Mouse (Mus musculus) frontal cortex, postnatal 36 days (tissue): ENCODE measurements around the gene Ptgir.

Experiments
- DNase-seq, 2 experiments: peaks; one replicate each; pipeline ENCODE4 v3.0.0; 2022; ENCODE audit warnings: low spot score in 2 of 2

The Ptgir gene

DNA sequence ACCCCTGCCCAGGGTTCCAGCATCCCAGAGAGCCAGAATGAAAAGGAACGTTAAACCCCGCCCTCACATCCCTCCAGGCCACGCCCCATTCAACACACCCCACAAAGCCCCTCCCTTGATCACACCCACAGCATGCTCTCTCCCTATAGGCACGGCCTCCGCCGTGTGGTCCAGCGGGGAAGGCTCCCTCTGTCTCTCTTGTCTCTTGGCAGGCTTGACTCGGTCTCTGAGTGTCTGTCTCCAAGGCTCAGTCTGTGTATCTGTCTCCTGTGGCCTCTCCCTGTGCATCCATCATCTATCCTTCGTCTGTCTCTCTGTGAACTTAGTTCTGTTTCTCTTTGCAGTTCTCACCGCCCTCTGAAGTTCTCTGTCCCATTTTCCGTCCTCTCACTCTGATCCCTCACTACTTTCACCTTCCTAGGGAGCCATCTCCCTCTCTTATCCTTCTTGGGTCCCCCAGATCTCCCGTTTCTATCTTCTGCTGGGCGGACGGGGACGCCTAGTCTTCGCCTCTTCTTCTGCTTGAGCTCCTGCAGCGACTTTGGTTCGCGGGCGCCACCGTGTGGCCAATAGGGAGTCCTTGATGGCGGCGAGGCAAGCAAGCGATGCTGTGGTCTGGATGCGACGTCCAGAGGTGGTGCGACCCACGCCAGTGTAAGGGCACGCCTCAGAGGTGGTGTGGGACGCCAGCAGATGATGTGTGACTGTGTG is 14.5 kb upstream of the Ptgir start, which contains the start of gene Gng8:
Gng8 (plus strand) TSS at position 146 of the 711 bp plus-strand sequence.
- DNase-seq, result peak; percentile 83 to 87

DNA sequence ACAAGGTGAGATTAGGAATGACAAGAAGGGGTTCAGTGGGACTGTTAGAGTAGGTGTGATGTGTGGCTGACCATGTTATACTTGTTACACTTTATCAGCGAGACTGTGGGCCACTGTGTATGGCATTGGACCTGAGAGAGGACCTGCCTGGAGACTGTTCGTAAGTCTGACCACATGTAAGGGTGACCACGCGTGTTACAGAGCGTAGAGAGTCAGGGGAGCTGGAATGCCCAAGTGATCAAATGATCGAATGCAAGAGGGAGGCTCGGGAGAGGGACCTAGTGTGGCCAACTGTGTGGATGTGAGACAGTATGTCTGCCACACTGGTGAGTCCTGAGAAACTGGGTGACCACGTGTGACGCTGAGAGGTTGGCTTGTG is 13.9 kb upstream of the Ptgir start:
- no peak for DNase-seq

DNA sequence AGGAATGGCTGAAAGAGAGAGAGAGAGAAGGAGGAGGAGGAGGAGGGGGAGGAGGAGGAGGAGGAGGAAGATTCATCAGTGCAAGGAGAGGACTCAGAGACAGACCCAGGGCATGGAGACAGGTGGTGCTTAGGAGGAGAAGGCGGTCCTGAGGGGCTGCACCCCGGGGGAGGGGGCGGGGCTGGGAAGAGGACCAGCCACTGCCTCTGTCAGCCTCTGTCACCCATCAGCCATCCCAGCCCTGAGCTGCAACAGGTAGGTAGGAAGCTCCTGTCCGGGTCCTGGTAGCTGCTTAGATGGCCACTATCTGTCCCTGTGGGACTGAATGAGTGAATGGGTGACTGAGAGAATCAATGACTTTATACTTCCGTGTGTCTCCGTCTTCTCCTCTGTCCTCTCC is 12.7 kb upstream of the Ptgir start:
- no peak for DNase-seq

DNA sequence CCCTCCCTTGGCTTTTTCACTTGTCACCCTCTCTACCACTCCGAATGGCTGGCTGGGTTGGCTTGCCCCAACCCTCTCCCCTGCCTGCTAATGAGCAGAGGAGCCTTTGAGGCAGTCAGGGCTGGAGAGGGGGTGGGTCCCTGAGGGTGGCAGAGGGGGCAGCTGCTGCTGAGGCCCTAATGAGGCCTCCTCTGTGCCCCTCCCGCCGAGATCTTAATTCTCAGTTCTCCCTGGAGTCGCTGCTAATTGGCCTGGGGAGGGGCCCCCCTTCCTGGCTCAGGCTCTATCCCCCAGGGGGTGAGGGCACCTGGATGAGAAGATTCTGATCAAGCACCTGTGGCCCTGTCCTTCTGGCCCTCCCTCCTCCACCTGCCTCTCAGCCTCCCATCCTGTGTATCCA is 12.0 kb upstream of the Ptgir start:
- DNase-seq, result no peak

DNA sequence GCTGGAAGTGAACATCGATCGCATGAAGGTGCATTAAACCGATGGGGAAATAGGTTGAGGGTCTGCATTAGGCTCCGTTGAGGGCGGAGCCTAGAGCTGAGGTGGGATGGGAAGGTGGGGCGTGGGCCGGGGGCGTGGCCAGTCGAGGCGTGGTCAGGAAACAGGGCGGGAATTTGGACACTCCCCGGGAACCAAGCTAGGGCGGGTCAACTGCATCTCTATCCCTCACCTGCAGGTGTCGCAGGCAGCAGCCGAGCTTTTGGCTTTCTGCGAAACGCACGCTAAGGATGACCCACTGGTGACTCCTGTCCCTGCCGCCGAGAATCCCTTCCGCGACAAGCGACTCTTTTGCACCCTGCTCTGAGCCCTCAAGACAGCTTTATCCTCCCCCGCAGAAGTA is 11.3 kb upstream of the Ptgir start:
- peak; percentile 70 to 75 for DNase-seq

DNA sequence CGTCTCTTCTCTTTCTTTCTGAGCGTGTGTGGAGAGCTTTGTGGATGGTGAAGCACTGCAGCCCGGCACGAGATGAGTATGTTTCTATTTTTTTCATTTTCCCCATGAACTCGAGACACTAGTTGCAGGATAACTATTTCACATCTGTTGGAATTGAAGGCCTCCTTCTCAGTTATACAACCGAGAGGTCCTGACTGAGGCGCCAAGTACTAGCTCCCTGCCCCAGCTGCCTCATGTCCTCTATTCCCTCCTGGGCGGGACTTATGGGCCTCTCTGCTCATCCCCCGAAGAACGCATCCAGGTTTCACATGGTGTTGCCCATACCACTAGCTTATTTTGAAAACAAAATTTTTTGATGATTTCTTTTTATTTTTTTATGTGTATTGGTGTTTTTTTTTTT is 10.8 kb upstream of the Ptgir start:
- DNase-seq, result no peak

DNA sequence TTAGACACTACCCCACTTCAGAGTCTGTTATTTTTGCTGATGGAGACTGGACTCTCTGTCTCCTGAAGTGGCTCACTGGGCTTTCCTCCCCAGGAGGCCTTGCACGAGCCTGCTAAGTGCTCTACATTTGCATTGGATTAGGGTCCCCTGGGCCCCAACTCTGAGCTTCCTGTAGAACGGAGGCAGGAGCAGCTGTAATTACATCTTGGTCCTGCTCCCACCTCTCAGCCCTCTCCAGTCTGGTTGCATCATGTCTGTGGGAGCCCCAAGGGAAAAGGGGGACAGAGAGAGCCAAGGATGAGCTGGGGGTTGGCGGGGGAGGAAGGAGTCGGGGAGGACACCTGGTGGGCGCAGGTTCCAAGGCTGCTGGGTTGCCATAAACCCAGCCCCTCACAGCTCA is 5.8 kb upstream of the Ptgir start:
- no peak for DNase-seq

DNA sequence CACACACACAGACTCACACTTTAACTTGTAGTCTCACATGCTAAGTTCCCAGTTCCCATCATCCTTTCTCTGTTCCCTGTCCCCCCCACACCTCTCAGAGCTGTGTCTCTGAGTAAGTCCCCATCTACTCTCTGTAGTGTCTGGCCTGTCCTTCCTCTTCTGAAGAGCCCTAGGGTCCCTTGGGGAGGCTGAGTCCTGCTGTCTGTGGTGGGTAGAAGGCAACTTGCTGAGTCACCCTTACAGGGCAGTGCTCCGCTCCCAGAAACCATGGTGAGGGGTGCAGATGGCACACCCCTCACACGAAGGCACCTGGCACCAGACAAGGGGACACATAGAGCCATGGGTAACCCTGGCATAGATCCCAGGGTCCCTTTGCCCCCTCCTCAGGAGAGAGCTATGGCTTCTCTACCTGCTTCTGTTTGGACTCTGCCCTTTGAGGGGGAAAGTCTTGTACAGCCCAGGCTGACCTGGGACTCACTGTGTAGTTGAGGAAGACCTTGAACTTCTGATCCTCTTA is 2.8 kb upstream of the Ptgir start:
- DNase-seq, result no peak

DNA sequence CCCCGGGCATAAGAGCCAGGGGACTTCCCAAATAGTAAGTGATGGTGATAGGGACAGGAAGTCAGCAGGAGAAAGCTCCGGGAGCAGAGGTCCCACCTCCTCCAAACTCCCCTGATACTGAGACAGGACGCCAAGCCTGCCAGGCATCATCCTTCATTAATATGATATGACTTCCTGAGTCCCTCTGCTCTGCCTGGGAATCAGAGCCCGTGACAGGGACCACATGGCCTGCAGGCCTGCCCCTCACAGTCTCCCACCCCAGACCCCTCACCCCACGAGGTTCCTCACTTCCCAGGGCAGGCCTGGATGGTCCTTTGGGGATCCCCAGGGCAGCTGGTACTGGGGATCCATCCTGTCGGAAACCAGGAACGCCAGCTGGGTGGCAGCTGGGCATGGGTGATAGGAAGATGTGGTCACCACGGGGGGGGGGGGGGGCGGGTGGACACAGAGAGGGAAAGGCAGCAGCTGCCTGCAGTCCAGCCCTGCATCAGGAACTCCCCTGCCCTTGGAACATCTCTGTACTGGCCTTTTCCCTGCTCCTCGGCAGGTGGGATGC is 2.1 kb upstream of the Ptgir start:
- no peak for DNase-seq

DNA sequence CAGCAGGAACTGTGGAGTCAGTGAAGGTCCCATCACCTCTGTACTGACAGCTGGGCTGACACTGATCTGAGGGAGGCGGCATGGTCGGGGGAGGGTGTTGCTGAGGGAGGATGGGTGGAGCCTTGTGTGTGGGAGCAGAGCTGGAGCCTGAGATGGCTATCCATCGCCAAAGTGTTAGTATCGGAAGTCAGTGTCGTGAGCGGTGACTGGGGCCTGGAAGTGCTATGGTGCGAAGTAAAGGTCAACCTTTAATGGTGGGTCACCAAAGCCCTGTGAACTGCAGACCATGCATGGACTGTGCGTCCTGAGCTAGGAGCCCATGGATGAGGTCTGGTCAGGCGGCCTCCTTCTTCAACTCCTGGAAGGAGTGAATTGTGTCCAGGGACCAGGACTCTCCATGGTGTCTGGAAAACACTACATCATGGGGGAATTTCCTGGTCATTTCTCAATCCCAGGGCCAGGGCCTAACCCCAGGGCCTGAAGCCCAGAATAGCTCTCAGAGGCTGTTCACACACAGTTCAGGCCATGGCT is 734 bp upstream of the Ptgir start:
- DNase-seq, result no peak

DNA sequence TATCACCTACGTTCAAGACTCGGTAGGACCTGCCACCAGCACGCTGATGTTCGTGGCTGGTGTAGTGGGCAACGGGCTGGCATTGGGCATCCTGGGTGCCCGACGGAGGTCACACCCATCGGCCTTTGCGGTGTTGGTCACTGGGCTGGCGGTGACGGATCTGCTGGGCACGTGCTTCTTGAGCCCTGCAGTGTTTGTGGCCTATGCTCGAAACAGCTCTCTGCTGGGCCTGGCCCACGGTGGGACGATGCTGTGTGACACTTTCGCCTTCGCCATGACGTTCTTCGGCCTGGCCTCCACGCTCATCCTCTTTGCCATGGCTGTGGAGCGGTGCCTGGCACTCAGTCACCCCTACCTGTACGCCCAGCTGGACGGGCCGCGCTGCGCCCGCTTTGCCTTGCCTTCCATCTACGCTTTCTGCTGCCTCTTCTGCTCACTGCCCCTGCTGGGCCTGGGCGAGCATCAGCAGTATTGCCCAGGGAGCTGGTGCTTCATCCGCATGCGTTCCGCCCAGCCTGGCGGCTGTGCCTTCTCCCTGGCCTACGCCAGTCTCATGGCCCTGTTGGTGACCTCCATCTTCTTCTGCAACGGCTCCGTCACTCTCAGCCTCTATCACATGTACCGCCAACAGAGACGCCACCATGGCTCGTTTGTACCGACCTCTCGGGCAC is 734 bp downstream of the Ptgir start:
- DNase-seq, result no peak

DNA sequence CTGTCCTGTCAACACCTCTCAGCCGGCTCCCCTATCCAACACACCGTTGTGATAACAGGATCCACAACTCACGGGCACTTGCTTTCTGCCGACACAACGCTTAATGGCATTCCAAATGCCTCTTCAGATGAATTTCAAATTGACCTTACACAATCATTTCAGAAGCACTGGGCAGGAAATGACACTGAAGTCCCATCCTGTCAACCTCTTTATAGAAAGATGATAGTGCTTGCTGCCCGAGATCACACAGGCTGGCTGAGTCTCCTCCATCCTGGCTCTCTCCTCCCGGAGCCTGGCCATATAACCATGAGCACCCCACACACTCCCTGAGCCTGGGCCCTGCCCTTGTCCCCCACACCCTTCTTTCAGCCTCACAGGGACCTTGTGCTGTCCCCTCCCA is 1.6 kb downstream of the Ptgir start:
- no peak for DNase-seq

DNA sequence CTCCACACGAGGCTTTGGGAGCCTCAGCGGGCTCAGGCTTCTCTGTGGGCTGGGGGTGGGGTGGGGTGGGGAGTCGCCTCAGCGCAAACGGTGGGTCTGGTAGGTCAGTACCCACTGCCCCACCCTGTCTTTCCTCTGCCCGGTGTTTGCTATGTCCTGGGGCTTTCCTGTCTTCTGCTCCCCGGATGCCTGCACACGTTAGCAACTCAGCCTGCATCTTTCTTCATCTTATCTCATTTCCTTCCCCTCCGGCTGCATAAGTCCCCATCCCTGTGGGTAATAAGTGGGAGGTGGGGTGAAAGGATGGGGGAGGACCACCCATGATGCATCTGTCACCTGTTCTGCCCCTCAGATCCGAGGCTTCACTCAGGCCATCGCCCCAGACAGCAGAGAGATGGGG is 2.1 kb downstream of the Ptgir start:
- no peak for DNase-seq

DNA sequence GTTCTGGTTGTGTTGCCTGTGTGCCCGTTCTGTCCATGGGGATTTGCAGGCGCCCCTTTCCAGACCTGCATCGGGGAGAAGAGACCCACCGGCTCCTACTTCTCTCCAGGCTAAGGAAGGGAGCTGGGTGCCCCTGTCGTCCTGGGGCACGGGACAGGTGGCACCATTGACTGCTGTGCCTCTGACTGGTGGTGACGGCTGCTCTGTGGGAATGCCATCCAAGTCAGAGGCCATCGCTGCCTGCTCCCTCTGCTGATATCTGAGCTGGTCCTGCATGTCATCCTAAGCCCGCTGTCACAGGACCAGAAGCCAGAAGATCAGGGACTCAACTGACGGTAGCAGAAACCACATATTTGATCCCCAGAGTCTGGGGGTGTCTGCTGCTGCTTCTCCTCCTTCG is 2.6 kb downstream of the Ptgir start:
- DNase-seq, result no peak

DNA sequence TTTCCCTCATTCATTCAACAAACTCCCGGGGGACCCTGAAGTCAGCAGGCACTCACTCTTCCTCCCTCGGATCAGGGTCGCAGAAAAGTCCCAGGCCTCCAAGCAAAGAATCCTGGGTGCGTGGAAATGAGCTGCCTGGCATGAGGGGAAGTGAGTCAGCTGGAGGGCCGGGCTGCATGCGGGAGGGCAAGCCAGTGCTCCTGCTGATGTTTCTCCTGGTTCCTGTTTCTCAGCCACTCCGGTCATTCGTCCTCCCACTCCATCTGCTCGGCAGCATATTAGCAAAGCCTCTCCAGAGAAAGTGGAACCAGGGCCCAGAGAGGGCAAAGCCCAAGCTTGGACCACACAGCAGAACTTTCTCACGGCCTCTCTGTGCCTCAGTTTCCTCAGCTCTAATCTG is 3.6 kb downstream of the Ptgir start:
- DNase-seq, result no peak

DNA sequence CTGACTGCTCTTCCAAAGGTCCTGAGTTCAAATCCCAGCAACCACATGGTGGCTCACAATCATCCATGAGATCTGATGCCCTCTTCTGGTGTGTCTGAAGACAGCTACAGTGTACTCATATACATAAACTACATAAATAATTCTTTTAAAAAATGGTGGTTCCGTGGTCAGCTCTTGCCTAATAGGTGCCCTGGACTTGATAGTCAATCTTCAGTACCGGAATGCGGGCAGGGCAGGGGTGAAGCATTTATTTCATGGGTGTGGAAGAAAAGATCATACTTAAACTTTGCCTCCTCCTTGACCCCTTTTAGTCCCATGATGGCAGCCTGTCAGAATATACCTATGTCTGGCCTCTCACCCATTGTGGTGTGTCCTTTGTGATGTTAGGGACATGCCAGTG is 5.6 kb downstream of the Ptgir start:
- no peak for DNase-seq

DNA sequence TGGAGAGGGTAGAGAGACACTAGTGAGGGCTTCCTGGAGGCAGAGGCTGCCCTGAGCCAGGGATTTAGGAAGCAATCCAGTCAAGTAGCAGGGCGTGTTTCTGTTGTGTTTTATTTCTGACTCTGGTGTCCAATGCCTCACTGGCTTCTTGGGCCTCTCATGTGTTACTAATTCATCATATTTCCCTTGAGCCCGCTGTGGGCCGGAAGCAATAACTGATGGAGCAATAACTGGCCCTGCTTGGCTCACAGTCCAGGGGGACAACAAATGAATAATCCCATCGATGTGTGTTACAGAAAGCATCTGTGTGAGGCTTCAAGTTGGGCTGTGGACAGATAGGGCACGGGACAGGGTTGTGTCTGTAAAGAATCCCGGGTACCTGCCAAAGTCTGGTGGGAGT is 6.1 kb downstream of the Ptgir start:
- no peak for DNase-seq

DNA sequence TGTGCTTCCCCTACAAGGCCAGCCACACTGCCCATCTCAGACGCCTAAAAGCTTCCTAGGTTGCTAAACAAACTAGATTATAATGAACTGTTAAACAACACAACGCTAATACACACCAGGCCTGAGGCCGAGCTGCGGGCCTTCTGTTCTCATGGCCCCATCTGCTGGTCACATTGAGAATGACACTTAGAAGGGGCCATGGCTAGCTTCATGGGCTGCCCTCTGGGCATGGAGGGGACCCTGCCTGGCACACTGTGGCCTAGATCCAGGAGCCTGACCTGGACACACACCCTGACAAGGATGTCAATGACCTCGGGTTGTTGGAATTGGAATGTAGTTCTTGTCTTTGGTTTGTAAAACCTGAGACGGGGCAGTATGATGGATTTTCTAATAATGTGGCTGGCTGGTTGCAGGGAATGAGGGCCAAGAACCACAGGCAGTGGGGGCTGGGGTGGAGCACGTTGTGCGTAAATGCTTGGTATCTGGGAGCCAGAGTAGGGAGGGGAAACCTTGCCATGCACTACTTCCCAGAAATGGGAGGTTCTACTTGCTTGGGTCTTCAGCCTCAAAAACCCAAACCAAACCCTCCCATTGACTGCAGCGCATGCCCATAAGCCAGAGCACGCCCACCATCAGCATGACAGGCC is 7.6 kb downstream of the Ptgir start:
- DNase-seq, result peak; percentile 70 to 78

DNA sequence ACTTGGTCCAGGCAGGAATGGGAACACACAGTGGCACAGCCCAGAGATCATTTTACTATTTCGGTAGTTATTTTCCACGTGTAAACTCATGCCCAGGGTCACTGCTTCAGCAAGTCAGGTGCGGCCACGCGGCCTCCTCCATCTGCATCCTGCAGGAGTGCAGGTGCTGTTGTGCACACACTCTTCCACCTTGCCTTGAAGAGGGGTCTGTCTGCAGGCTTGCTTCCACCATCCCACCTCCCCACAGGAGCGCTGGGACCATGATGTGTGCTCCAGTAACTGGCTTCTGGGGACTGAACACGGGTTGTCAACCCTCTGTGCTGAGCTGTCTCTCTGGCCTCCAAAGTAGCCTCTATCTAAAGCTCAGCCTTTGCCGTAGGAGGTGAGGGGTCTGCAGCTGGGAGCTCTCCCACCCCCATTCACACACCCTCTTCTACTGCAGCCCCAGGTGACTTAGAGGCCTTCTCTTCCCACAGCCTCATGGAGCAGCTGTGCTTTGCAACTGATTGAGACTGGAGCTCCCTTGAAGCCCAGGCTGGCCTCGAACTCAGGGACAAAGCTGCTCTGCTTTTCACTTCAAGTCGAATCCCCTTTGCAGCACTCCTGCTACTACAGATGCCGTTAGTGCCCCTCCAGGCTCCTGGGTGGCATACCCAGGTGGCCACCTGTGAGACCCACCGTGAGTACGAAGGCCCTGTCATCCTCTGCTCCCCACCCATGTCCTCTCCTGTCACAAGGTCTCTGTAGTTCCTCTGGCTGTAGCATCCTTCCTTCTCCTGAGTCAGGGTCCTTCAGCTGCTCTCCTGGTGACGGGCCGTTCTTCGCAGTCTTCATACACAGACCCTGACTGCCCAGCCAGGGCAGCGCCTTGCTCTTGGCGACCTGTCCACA is 8.4 kb downstream of the Ptgir start:
- DNase-seq, result no peak

DNA sequence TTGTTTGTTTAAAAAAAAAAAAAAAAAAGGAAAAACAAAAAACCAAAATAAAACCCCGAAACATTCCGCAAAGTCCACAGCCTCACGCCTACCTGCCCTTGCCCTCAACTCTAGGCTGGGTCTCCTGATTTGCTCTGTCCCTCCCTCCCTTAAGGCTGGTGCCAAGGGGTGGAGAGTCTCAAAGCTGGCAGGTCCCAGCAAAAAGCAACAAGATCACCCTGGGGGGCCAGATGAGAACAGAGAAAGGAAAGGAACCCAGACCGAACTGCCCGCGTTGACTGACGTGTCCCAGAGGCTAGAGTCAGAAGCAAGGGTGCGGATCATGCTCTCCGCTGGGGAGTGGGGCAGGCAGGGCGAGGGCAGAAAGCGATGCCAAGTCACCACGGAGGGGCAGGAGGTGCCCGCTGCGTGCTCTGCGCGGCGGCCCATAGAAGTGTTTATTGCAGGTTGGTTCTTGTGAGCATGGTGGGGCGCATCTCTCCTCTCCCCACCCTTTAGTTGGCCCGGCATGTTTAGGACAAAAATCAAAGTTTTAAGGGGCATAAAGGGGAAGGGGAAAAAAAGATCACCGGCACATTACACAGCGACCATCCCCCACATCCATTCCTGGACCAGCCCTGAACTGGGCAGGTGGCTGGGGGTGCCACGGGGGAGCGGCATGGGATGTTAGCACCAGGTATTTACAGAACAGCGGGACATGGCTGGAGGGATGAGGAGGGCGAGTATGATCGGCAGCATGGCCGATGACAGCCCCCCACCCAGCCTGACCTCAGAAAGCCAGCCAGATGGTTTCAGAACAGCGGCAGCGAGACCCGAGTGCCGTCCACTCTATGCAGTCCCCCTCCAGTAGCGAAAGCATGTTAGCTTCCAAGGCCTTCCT is 9.4 kb downstream of the Ptgir start:
- no peak for DNase-seq
